Mouse (Mus musculus): ENCODE measurements around the gene AC134908.4. TPM values are rescaled to one million over a fixed set of nuclear protein-coding genes. Genes with fewer than 3 reads are reported as not detected.

Gene AC134908.4
- polyA plus RNA-seq (2016; fragmentation: Nextera tagmentation; extraction: Ambion mirVana), result 0.32 and 0.61 TPM in 2 replicates

- peak within 1 kb of the TSS; percentile 98 for H3K4me2 ChIP-seq
- no peaks in the 10 kb centered on the region for H3K27me3 ChIP-seq (replicated peaks)
- 18% methylated on average over 6 of the region's 6 CpGs for WGBS
- 0 out of 2 replicates have a peak, but pooled peaks cover under 1% of the 10 kb centered on the region for H3K36me3 ChIP-seq
- H3K9ac ChIP-seq, result peak within 1 kb of the TSS; percentile 78
- H3K4me3 ChIP-seq, result peak within 1 kb of the TSS; percentile 79
- H3K4me1 ChIP-seq (replicated peaks), result peaks cover 51% of the 10 kb centered on the region
- H3K27ac ChIP-seq (ENCODE audit: poor library complexity, severe bottlenecking), result no peak within 1 kb of the TSS
- H3K9me3 ChIP-seq (replicated peaks), result no peaks in the 10 kb centered on the region
- ATAC-seq (ENCODE audit: insufficient number of reproducible peaks, low FRiP score), result no peak
These were observed at the start of gene AC134908.4 for GRCm38 (mm10) chr17:25795609-25796092. Gene AC134908.4 (minus strand): TSS chr17:25795659.

DNA sequence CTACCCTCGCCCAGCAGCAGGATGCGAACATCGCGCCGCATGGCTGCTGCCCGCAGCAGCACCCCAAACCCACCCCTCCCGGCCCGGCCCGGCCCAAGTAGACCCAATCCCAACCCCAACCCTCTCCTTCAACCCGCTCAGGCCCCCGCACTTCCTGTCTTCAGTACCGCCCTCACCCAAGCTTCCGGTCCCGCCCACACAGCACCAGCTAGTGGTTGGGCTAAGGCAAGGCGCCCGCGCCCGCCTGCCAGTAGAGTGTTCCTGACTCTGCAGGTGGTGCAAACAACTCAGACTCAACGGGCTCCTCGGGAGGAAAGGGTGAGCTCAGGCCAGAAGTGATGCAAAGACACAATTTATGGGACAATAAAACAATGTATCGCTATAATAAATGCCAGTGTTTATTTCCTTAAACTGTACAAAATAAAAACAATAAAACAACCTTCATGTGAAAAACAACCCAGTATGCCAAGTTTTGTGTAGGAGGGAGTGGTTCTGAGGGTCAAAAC, 49.0 kb upstream of the AC134908.4 start, which contains the start of gene Rhot2:
Gene Rhot2 (minus strand): TSS at position 456 of the 506 bp plus-strand sequence.
- Histone ChIP-seq H3K36me3 (peaks cover 71% of the 10 kb centered on the region), H3K4me1 (replicated peaks) (peaks cover 15% of the 10 kb centered on the region), H3K4me2 (peak within 1 kb of the TSS; percentile 87), H3K4me3 (peak within 1 kb of the TSS; percentile 88), H3K27ac (ENCODE audit: poor library complexity, severe bottlenecking) (peak within 1 kb of the TSS; percentile 85), H3K9ac (peak within 1 kb of the TSS; percentile 97), H3K9me3 (replicated peaks) (no peaks in the 10 kb centered on the region), H3K27me3 (replicated peaks) (no peaks in the 10 kb centered on the region)
- ATAC-seq (ENCODE audit: insufficient number of reproducible peaks, low FRiP score), result peak; percentile 94
- WGBS, result 0% methylated on average over 21 of the region's 21 CpGs

DNA sequence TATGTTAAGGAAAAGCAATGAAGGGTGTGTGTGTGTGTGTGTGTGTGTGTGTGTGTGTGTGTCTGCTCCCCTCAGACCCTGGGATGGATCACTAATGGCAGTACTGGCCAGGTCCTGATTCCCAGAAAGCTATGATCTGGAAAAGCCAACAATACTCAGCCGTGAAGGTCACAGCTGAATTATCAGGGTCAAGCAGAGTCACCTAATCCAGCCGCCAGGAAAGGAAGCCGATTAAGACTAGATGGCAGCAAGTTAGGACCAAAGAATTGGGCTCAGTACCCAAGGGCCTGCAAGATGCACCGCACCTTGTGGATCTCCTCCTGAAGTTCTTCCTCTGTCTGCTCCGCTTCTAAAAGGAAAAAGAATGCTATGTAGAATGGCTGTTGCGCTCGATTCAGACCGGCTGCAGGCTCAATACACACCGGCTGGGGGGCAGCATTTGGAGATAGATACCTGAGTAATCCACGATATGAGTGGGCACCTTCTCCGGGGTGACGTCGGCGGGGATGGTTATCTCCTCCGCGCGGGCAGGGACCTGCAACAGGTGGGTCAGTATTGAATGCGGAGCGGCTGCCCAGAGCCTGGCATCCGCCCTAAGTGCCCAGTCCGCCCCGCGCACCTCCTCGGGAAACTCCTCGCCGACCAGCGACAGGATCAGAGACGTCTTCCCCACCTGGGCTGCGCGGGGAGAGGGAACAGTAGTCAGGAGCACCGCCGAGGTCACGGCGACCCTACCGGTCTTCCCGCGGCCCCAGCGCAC, 48.4 kb upstream of the AC134908.4 start:
- H3K27ac ChIP-seq (ENCODE audit: poor library complexity, severe bottlenecking), result peak overlapping the region; percentile 85
- H3K4me3 ChIP-seq, result peak overlapping the region; percentile 88
- 1% methylated on average over 38 of the region's 38 CpGs for WGBS
- H3K9ac ChIP-seq, result peak overlapping the region; percentile 97
- H3K4me1 ChIP-seq (replicated peaks), result peaks cover 15% of the 10 kb centered on the region
- H3K27me3 ChIP-seq (replicated peaks), result no peaks in the 10 kb centered on the region
- peak overlapping the region; percentile 87 for H3K4me2 ChIP-seq
- H3K9me3 ChIP-seq (replicated peaks), result no peaks in the 10 kb centered on the region
- peaks cover 72% of the 10 kb centered on the region for H3K36me3 ChIP-seq
- ATAC-seq (ENCODE audit: insufficient number of reproducible peaks, low FRiP score), result peak; percentile 36

GRCm38 (mm10) chr17:25843122-25843521, 47.7 kb upstream of the AC134908.4 start:
- Histone ChIP-seq H3K4me2 (peak overlapping the region; percentile 87), H3K9ac (peak overlapping the region; percentile 97), H3K27me3 (replicated peaks) (no peaks in the 10 kb centered on the region), H3K36me3 (peaks cover 70% of the 10 kb centered on the region), H3K4me3 (peak overlapping the region; percentile 88), H3K9me3 (replicated peaks) (no peaks in the 10 kb centered on the region), H3K27ac (ENCODE audit: poor library complexity, severe bottlenecking) (peak overlapping the region; percentile 85; the same call in 1 of the 2 replicates), H3K4me1 (replicated peaks) (peaks cover 17% of the 10 kb centered on the region)
- ATAC-seq (ENCODE audit: insufficient number of reproducible peaks, low FRiP score), result no peak
- WGBS, result 87% methylated on average over 4 of the region's 4 CpGs

DNA sequence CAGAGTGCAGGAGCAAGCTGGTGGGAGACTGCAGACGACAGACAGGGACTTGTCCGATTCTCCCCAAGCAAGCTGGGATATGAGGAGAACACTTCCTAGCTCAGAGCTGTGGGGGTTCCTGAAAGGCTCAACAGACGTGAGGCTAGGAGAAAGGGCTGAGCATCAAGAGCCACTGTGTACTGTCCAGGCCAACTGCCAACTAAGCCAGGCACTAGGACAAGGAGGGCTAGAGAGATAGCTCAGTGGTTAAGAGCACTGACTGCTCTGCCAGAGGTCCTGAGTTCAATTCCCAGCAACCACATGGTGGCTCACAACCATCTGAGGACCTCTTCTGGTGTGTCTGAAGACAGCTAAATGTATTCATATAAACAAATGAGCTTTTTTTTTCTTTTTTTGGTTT, 47.0 kb upstream of the AC134908.4 start:
- Histone ChIP-seq H3K27me3 (replicated peaks) (no peaks in the 10 kb centered on the region), H3K9me3 (replicated peaks) (no peaks in the 10 kb centered on the region), H3K4me3 (no peak overlapping the region), H3K9ac (no peak overlapping the region), H3K36me3 (peaks cover 73% of the 10 kb centered on the region), H3K4me2 (no peak overlapping the region), H3K27ac (ENCODE audit: poor library complexity, severe bottlenecking) (no peak overlapping the region), H3K4me1 (replicated peaks) (peaks cover 23% of the 10 kb centered on the region)
- 78% methylated on average over 3 of the region's 3 CpGs for WGBS
- ATAC-seq (ENCODE audit: insufficient number of reproducible peaks, low FRiP score), result no peak

GRCm38 (mm10) chr17:25841117-25841880, 45.8 kb upstream of the AC134908.4 start, which contains the start of gene Gm20683:
Gene Gm20683 (minus strand): TSS chr17:25841763.
- Histone ChIP-seq H3K36me3 (peaks cover 63% of the 10 kb centered on the region), H3K4me3 (no peak within 1 kb of the TSS), H3K4me2 (no peak within 1 kb of the TSS), H3K27ac (ENCODE audit: poor library complexity, severe bottlenecking) (no peak within 1 kb of the TSS), H3K4me1 (replicated peaks) (peaks cover 36% of the 10 kb centered on the region), H3K9ac (no peak within 1 kb of the TSS), H3K9me3 (replicated peaks) (no peaks in the 10 kb centered on the region), H3K27me3 (replicated peaks) (no peaks in the 10 kb centered on the region)
- 92% methylated on average over 22 of the region's 22 CpGs for WGBS
- no peak for ATAC-seq (ENCODE audit: insufficient number of reproducible peaks, low FRiP score)

GRCm38 (mm10) chr17:25840519-25840918, 45.1 kb upstream of the AC134908.4 start:
- no peak overlapping the region for H3K4me3 ChIP-seq
- no peaks in the 10 kb centered on the region for H3K9me3 ChIP-seq (replicated peaks)
- 92% methylated on average over 6 of the region's 6 CpGs for WGBS
- H3K4me1 ChIP-seq (replicated peaks), result peaks cover 43% of the 10 kb centered on the region
- H3K4me2 ChIP-seq, result no peak overlapping the region
- ATAC-seq (ENCODE audit: insufficient number of reproducible peaks, low FRiP score), result no peak
- no peak overlapping the region for H3K27ac ChIP-seq (ENCODE audit: poor library complexity, severe bottlenecking)
- peaks cover 59% of the 10 kb centered on the region for H3K36me3 ChIP-seq
- no peak overlapping the region for H3K9ac ChIP-seq
- H3K27me3 ChIP-seq (replicated peaks), result no peaks in the 10 kb centered on the region

DNA sequence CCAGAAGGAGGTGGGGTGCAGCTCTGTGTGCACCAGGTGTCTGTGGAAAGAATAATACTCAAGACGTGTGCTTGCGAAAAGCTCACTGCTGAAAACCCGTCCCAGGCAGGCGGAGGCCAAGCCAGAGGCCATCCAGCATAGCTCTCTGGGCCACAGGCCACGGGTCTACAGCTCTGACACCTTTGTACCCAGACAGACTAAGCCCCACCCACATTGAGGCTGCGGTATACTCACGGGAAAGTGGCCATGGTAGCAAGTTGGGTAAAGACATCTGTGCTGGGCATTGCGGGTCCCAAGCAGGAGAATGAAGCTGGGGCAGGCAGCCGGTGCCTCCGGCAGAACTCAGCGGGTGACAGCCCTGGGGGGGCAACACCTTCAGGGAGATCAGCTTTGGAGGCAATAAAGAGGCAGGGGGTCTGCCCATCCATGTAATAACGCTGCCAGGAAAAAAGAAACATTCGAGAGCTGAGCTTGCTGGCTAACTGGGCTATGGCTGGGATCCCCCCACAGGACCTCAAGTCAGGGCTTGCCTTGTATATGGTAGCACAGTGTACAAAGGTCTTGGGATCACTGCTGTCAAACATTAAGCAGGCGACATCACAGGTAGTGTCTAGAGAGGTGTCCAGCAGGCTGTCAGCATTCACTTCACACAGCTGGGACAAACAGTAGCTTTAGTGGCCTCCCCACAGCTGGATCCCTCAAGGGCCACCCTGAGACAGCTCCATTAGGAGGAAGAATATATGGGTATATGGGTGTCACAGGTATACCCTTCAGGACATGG, 44.2 kb upstream of the AC134908.4 start:
- Histone ChIP-seq H3K4me2 (no peak overlapping the region), H3K4me1 (replicated peaks) (peaks cover 48% of the 10 kb centered on the region), H3K4me3 (no peak overlapping the region), H3K9me3 (replicated peaks) (no peaks in the 10 kb centered on the region), H3K27me3 (replicated peaks) (no peaks in the 10 kb centered on the region), H3K27ac (ENCODE audit: poor library complexity, severe bottlenecking) (no peak overlapping the region), H3K36me3 (peaks cover 64% of the 10 kb centered on the region), H3K9ac (no peak overlapping the region)
- no peak for ATAC-seq (ENCODE audit: insufficient number of reproducible peaks, low FRiP score)
- WGBS, result 86% methylated on average over 14 of the region's 14 CpGs

GRCm38 (mm10) chr17:25838904-25839303, 43.4 kb upstream of the AC134908.4 start:
- Histone ChIP-seq H3K27ac (ENCODE audit: poor library complexity, severe bottlenecking) (no peak overlapping the region), H3K27me3 (replicated peaks) (no peaks in the 10 kb centered on the region), H3K9me3 (replicated peaks) (no peaks in the 10 kb centered on the region), H3K4me3 (no peak overlapping the region), H3K4me2 (no peak overlapping the region), H3K9ac (no peak overlapping the region), H3K4me1 (replicated peaks) (peaks cover 55% of the 10 kb centered on the region), H3K36me3 (peaks cover 64% of the 10 kb centered on the region)
- WGBS, result 86% methylated on average over 4 of the region's 4 CpGs
- ATAC-seq (ENCODE audit: insufficient number of reproducible peaks, low FRiP score), result no peak

DNA sequence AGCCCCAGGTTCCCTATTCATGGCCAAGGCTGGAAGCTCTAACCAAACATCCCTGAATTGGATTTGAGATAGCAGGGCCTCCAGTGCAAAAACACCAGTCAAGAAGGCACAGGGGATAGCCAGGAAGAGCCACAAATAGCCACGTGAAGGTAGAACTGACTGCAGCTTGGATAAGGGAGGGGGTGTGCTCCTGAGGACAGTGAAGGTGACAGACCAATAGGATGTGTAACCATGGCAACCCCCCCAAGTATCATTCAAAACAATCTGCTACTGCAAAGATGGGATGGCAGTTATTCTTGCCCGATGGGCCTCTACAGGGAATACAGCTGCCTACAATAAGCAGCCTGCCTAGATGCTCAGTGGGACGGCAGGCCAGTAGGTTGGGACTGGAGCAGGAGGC, 42.1 kb upstream of the AC134908.4 start:
- no peaks in the 10 kb centered on the region for H3K9me3 ChIP-seq (replicated peaks)
- no peak for ATAC-seq (ENCODE audit: insufficient number of reproducible peaks, low FRiP score)
- peak overlapping the region; percentile 72; the same call in 1 of the 2 replicates for H3K9ac ChIP-seq
- peak overlapping the region; percentile 94 for H3K4me2 ChIP-seq
- peaks cover 60% of the 10 kb centered on the region for H3K36me3 ChIP-seq
- peaks cover 49% of the 10 kb centered on the region for H3K4me1 ChIP-seq (replicated peaks)
- WGBS, result 32% methylated on average over 3 of the region's 3 CpGs
- H3K4me3 ChIP-seq, result peak overlapping the region; percentile 46; the same call in 1 of the 2 replicates
- H3K27me3 ChIP-seq (replicated peaks), result no peaks in the 10 kb centered on the region
- peak overlapping the region; percentile 71 for H3K27ac ChIP-seq (ENCODE audit: poor library complexity, severe bottlenecking)

All from heart, embryonic 12.5 days (tissue).